Mouse (Mus musculus): ENCODE data around the gene Tnpo1.
"Not testable (repeated sequence)": the region's sequence is repeated elsewhere in the genome, so short reads cannot be mapped to it uniquely, and the experiment has no call there.

Tnpo1 gene

DNA sequence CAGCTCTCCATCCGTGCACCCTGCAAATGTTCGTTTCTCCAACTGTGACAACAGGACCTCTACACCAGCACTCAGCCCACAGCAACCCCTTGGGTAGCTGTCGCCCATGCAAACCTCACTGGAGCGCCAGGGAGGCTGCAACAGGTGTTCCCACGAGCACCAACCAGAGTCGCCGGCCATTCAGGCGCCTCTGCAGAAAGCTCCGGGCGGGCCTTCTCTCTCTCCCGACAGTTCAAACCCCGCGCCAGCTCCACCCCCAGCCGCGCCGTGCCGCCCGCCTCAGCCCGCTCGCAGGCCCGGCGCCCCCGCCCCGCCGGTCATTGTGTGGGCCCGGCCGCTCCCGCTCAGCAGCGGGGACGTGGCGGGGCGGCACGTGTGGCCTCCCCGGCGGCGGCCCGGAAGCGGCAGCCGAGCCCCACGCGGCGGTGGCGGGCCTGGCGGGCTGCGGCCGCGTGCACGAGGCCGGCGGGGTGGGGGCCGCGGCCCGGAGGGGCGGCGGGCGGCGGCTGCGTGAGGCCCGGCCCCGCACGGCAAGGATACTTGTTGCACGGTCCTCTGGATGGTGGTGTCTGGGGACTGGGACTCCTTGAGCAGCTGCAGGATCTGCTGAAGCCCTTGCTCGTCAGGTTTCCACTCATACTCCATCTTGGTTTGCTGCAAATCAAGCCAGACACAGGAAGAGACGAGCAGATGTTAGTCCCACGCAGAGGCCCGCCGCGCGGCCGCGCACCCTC, 35.9 kb downstream of the Tnpo1 start:
- peak; percentile 43 to 46 for DNase-seq (ENCODE audit: low spot score in 2 of 2)

DNA sequence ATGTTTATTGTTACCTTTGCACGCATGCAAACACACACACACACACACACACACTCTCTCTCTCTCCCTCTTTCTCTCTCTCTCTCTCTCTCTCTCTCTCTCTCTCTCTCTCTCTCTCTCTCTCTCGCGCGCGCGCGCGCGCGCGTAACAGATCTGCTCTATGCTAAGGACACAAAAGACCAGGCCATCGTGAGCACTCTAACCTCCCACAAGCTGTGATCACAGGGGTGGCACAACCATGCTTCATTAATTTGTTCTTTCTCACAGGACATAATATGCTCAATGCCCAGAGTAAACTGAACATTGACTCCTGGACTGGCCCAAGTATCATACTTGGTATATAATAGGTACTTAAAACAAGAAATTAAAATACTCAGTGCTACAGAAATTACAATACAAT, 37.0 kb downstream of the Tnpo1 start:
- DNase-seq (ENCODE audit: low spot score in 2 of 2) = no peak

DNA sequence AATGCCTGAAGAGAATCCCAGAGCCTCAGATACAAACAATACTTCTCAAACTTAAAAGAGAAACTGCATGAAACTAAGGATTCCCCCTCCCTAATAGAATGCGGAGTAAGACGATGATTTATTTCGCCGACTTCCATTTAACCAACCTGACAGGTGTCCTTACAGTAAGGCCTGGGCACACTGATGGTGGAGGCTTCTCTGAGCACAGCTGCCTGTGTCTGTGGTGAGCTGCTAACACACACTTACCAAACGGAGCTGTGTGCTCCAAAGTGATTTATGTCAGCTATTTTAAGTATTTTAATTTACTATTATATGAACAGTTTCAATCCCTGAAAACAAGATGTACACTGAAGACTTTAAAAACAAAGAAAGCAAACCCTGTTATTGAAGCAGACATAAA, 42.4 kb downstream of the Tnpo1 start:
- no peak for DNase-seq (ENCODE audit: low spot score in 2 of 2)

DNA sequence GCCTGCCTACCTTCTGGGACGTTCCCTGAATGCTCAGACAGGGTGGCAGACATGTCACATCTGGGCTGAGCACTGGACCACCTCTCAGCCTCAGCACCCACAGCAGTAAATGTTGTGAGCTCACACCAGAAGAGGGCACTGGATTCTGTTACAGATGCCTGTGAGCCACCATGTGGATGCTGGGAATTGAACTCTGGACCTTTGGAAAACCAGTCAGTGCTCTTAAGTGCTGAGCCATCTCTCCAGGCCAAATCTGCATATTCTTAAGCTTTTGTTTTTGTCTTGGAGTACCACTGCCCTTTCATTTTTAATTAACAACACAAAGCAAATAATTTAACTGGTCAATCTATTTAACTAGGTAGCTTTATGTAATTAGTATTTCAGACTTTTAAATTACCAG, 44.2 kb downstream of the Tnpo1 start:
- no peak for DNase-seq (ENCODE audit: low spot score in 2 of 2)

DNA sequence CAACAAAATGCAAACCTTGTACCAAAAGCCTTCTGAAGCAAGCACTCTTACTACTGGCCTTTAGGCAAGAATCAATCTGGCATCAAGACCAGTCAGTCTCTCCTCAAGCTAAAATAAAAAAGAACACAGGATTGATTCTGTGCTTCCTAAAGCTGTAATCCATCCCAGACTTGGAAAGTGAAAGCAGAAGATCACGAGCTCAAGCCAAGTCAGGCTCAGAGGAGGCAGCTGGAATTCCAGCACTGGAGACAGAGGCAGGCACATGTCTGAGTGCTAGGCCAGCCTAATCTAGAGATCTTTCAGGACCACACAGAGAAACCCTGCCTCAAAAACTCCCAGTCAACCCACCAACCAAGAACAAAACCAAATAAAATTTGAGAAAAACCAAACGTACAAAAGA, 45.8 kb downstream of the Tnpo1 start:
- DNase-seq (ENCODE audit: low spot score in 2 of 2) = peak; percentile 47 to 52

DNA sequence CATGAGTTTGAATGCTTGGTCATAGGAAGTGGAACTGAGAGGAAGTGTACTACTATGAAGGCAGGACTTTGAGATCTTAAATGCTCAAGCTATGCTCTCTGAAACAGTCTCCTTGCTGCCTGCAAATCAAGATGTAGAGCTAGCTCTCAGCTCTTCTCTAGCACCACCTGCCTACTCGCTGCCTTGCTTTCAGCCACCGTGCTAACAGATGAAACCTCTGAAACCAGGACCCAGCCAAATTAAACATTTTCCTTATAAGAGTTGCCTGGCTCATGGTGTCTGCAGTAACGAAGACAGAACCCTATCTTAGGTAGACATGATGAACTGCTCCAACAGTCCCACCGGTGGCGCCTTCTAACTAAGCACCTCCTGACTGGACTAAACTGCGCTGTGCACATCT, 46.8 kb downstream of the Tnpo1 start:
- DNase-seq (ENCODE audit: low spot score in 2 of 2) = no peak

DNA sequence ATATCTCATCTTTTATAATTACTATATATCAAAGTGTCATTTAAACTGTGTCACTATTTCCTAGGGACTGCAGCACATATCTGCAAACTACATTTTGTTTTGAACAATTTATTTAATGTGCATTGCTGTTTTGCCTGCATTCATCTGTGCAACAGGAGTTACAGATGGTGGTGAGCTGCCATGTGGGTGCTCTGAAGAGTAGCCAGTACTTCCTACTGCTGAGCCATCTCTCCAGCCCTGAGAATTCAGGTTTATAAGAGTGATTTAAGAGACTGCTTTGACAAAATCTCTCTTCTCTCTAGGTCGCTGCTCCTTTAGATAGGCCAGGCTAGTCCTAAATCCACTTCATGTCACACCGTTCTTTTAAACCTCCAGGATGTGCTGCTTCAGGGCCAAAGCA, 49.0 kb downstream of the Tnpo1 start:
- DNase-seq (ENCODE audit: low spot score in 2 of 2) = no peak

DNA sequence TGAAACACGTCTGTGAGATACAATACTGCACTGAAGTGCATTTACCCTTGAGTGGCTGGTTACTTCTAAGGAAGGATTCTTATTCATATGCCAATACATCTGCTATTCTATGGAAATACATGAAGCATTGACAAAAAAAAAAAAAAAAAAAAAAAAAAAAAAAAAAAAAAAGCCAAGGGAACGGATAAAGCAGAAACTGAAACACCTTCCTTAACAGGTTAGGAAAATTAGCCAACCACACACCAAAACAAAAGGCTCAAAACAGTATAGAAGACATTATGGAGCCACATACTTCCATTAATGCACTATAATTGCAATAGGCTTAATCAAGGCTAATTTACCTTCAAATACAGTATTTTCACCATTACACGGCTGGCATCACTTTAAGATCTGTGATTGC, 51.5 kb downstream of the Tnpo1 start:
- no peak for DNase-seq (ENCODE audit: low spot score in 2 of 2)

DNA sequence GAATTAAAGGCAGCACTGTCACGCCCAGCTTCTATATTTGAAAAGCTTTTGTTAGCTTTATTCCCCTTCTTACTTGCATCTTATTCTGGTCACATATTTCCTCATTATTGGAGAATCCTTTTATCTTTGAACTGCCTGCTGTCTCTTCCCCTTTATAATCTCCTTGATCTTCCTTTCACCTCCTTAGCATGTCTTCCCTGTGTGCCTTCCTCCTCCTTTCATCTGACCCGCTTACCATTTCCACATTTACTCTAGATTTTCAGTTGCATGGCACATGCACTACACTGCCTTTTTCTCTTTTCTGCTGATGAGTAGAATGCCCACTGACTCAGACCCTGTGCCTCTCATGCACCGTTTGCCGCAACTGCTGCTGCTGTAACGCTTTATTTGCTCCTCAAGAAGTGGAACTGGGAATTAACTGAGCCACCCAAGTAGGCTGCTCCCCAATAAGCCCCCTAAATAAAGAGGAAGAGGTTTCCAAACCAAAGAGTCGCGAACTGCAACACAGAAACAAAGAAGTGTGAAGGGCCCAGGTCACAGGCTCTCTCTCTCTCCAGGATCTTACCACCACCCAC, 53.8 kb downstream of the Tnpo1 start:
- no peak for DNase-seq (ENCODE audit: low spot score in 2 of 2)

DNA sequence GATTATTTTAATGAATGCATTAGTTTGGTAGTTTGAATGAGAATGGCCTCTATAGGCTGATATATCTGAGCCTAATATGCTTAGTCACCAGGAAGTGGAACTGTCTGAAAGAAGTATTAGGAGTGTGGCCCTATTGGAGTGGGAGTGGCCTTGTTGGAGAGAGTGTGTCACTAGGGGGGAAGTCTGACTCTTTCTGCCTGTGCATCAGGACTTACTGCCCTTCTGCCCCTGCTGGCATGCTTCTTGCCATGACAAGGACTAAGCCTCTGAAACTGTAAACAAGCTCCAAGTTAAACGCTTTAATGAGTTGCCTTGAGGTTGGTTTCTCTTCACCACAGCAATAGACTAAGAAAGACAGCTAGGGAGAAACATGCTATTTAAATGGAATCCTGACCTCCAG, 54.9 kb downstream of the Tnpo1 start:
- no peak for DNase-seq (ENCODE audit: low spot score in 2 of 2)

DNA sequence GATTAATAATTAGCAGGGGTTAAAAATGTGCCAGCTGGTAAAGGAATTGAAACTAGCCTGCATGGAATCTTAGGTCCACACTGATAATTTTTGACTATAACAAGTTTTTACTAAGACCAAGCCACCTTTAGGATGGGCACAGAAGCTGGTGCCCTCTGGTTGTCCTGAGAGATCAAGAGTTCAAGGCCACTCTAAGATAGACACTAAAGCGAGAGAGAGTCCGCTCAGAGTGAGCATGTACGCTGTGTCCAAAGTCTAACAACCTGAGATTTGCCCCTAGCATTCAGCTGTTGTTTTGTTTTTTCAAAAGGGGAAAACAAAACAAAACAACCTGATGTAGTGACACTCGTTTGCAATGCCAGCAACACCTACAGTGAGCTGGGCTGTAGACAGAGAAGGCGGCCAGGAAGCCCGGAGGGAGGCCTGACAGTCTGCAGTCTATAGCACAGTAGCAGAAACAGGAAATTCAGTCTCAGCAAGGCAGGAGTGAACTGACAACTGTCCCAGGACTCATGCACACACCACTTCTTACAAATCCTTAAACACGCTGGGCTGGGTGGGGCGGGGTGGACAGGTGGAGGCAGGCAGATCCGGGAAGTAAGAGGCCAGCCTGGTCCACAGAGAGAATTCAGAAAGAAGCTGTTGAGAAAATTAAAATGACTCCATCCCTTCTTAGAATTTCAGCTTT, 57.8 kb downstream of the Tnpo1 start:
- no peak for DNase-seq (ENCODE audit: low spot score in 2 of 2)

DNA sequence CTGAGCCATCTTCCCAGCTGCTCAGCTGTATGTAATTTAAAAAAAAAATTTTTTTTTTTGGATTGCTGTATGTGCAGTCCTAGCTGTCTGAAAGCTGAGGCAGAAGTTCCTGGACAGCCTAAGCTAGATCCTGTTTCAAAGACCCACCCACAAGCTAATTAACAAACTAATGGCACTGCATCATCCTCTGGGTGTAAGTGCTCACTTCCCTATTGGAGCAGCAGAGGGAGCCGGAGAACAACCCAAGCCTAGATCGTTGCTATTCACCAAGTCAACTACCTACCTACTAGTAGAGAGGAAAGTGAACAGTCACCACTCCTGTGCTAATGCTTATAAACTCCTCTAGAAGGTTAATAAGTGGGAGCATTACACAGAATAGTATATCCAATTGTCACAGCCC, 58.4 kb downstream of the Tnpo1 start:
- DNase-seq (ENCODE audit: low spot score in 2 of 2) = peak; percentile 33 to 54

DNA sequence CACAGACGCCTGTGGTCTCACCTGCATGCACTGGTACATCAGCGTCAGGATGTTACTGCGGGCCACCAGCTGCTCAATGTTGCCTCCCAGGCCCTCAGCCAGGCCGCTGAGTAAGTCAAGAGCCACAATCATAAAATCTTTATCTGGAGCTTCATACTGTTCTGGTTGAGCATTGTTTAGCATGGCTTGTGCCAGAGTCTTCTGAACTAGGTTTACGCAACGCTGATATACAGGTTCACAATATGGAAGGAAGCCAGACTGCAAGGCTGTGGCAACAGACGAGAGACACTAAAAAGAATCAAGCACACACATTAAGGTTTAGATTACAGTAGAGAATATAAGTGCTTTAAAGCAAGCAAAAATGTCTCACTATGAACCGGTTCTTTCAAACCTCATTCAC, 70.9 kb downstream of the Tnpo1 start:
- no peak for DNase-seq (ENCODE audit: low spot score in 2 of 2)

DNA sequence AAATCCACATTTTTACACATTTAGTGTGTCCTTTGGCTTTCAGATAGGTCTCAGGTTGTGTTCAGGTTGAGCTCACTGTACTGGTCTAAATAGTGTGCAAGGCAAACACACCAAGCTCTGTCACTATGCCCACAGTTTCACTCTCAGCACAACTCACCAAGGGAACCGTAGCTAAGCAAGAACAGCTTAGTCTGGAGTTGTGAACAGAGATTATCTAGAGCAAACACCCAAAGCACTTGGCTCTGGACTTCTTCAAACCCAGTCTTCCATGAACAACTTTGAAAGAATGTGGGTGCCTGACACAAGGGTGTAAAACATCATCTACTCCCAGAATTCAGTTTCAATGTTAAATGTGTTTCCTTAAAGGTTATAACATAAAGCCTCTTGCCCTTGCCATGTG, 80.4 kb downstream of the Tnpo1 start:
- no peak for DNase-seq (ENCODE audit: low spot score in 2 of 2)

DNA sequence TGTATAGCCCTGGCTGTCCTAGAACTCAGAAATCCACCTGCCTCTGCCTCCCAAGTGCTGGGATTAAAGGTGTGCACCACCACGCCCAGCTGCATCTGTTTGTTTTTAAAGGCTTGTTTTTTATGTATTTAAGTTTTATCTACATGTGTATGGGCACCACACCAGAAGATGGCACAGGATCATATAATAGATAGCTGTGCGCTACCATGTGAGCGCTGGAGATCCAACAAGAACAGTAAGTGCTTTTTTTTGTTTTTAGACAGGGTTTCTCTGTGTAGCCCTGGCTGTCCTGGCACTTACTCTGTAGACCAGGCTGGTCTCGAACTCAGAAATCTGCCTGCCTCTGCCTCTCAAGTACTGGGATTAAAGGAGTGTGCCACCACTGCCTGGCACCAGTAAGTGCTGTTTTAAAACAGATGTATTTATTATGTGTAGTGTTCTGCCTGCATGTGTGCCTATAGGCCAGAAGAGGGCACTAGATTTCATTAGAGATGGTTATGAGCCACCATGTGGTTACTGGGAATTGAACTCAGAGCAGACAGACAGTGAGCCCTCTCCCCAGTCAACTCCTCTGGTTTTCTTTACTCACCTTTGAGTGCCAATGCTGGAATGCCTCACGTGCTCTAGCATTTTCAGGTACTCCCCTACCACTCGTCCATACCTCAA, 89.6 kb downstream of the Tnpo1 start:
- DNase-seq (ENCODE audit: low spot score in 2 of 2) = no peak

DNA sequence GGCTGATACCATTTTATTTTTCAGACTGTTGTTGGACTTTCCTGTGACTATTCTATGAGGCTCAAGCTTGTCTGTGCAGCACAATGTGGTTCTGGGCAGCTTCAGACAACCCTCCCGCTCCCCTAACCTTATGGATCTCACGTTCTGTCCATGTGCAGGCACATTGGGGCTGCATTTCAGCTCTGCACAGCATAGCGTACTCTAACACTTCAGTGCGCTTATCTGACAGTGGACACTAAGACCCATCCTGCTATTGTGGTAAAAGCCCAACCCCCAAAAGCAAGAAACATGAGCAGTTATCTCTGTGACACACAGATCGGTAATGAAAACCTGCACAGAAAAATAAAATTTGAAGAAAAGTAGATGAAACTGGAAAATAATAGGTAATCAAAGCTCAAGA, 90.4 kb downstream of the Tnpo1 start:
- no peak for DNase-seq (ENCODE audit: low spot score in 2 of 2)

DNA sequence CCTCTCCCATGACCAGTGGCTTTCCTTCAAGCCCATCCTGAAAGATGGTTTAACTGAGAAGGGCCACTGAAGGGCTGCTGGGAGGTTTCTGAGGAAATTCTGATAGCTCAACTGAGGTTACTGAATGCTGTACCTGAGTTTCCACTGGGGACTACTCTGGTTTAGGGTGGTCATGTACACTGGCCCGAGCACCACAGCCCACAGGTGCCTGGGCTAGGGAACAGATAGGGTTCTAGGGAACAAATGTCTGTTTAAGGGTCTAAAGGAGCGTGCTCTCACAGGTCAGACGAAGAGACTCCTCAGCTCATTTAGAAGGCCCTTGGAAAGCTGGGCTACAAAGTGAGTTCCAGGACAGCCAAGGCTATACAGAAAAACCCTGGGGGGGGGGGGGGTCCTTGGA, 91.5 kb downstream of the Tnpo1 start:
- DNase-seq (ENCODE audit: low spot score in 2 of 2) = no peak

DNA sequence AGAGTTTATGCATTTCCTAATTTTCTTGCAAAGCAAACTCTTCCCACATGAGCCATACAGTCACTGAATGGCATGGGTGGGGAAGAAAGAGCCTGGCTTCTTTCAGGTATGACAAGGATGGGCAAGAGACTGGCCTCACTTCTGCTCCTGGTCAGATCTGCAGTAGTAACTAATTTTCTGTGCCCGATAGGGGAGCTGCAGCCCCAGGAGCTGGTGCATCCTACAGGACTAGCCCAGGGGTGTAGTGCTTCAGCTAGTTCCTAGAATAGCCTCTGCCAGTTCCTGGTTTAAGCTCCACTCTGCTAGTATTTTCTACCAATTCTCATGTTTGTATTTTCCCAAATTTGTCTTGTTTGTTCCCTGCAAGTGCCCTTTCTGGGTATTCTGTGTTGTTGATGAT, 92.0 kb downstream of the Tnpo1 start:
- no peak for DNase-seq (ENCODE audit: low spot score in 2 of 2)

DNA sequence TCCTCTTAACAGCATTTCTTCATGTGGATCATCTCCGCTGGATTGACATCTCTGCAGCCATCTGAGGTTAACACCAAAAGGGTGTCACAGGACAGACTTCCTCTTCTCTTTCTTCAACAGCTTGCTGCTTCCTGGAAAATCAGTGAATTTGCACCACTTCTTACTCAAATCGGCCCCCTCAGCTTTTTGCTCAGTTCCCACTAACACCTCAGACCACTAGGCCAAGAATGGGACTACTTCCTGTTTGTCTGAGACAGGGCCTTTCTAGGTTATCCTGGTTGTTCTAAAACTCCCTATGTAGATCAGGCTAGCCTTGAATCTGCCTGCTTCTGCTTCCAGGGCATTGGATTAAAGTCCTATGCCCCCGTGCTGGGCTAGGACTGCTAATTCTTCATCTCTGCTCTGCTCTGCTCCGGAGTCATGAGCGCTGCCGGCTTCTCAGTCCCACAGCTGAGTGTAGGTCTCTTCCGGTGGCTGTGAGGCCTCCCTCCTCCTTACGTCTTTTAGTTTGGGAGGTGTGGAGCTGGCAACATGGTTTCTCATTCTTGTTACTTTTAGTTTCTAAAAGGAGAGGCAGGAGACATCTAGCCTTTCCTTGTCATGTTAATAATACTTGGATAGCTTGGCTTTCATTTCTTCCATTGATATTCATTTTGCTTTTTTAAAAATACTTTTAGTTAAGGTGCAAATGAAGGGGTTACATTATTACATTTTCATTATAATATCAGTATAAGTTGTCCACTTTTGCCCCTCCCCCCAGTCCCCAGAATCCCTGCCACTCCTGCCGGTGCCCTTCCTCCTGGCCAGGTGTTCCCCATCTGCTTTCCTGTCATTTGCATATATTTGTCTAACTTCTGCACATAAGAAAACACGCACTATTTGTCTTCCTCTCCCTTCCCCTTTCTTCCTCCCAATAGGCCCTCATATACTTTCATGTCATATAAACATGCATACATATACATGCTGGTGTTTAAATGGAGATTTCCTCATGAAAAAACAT, 93.4 kb downstream of the Tnpo1 start:
- DNase-seq (ENCODE audit: low spot score in 2 of 2) = peak in 1 of 2 experiments; percentile 24

DNA sequence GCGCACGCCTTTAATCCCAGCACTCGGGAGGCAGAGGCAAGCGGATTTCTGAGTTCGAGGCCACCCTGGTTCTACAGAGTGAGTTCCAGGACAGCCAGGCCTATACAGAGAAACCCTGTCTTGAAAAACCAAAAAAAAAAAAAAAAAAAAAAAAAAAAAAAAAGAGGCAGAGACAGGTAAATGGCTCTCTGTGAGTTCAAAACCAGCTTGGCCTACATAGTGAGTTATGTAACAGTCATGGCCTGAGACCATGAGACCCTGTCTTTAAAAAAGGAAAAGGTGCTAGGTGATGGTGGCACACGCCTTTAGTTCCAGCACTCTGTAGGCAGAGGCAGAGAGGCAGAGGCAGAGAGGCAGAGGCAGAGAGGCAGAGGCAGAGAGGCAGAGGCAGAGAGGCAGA, 97.2 kb downstream of the Tnpo1 start:
- not testable (repeated sequence) for DNase-seq (ENCODE audit: low spot score in 2 of 2)

DNA sequence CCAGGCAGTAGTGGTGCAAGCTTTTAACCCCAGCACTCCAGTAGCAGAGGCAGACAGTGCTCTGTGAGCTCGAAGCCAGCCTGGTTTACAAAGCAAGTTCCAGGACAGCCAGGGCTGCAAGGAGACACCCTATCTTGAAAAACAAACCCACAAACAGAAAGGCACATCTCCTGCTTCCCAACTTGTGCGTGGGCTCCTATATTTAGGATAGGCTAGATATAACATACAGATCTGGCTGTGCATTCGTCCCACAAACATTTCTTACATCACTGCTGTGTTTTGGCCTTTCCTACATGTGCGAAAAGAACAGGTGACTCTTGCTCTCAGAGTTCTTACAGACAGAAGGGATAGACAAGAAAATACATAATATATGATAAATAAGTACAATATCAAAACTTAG, 100.6 kb downstream of the Tnpo1 start:
- DNase-seq (ENCODE audit: low spot score in 2 of 2) = no peak

DNA sequence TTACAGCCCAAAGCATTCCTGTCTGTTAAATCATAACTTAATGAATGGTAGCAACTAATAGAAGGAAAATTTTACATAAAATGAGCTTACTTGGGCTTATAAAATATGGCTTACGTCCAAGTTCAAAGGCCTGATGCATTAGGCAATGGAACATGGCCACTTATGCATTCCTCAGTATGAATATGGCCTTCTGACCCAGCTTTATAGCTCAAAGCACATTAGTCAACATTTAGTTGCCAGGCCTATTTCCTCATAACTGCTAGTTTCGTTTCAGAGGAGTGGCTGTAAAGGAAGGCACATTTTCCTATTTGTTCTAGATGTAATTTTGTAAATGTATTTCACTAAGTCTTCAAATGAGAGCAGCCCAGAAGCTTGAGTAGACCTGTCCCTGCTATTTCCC, 107.1 kb downstream of the Tnpo1 start:
- DNase-seq (ENCODE audit: low spot score in 2 of 2) = no peak

Data from heart, adult 9 months (tissue).